Mouse (Mus musculus): ENCODE measurements around the gene Olfr1495.
A peak's percentile ranks its signal among the peaks of the same experiment; 100 is the strongest.
"Not testable (repeated sequence)": the region's sequence is repeated elsewhere in the genome, so short reads cannot be mapped to it uniquely, and the experiment has no call there.

The Olfr1495 gene

DNA sequence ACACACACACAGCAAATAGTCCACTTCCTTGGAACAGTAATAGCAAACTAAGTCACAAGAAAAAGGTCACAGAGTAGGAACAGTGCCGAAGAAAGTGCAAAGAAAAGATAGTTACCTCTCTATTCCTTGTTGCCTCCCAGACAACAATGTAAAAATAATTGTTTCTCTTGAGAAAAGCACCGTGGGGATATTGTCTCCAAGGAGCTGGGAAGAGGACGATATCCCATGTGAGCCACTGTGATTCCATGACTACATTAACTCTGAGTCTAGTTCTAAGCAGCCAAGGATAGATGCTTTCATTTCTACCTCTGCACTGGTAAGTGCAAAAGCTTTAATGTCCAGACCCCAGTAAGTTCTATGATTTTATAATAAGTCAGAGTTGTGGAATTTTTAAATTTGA, at the start of gene Olfr1495:
Olfr1495 (plus strand) TSS at position 301 of the 400 bp plus-strand sequence.
- DNase-seq (ENCODE audit: low read depth, low spot score): no peak

DNA sequence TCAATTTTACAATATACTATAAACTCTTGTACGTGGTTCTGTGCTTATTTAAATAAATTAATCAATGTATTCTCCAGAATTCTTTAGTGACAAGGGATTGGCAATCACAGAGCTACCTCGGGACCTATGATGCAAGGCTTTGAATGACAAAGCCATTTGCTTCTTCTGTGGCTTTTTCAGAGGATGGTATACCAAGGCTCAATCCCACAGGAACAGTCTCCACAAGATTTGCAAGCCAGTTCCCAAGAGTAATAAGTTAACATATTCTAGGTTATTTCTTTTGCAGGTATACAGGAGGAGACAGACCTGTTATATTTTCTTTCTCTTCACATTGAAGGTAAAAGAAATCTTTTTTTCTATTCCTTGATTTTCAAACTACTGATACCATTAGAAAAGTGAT, 41.4 kb upstream of the Olfr1495 start, which contains the start of gene Olfr1493-ps1:
Olfr1493-ps1 (plus strand) TSS at position 301 of the 400 bp plus-strand sequence.
- no peak for DNase-seq (ENCODE audit: low read depth, low spot score)

DNA sequence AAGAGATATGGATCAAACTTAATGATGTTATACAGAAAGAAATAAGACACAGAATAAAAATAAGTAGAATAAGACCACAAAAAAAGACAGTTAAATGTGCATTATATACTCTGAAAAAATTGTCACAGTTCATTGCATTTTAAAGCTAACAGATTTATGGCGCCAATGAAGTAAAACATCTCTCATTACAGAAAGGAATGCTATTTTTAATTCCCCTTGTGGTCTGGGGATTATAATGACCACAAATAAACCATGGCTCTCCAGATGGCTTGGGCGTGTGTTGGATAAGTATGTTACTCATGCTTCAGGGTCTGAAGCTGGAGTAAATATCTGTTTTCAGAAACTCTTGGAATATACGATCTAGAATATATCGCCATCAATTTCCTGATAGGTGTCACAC, 25.0 kb upstream of the Olfr1495 start, which contains the start of gene Olfr1494:
Olfr1494 (plus strand) TSS at position 301 of the 400 bp plus-strand sequence.
- DNase-seq (ENCODE audit: low read depth, low spot score): no peak

DNA sequence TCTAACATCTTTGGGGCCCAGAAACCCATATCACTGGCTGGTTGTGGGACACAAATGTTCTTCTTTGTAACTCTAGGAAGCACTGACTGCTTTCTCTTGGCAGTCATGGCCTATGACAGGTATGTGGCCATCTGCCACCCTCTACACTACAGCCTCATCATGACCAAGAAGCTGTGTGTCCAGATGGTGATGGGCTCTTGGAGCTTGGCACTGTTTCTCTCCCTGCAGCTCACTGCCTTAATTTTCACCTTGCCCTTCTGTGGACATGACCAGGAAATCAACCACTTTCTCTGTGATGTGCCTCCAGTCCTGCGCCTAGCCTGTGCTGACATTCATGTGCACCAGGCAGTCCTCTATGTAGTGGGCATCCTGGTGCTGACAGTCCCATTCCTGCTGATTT, 15.0 kb upstream of the Olfr1495 start:
- no peak for DNase-seq (ENCODE audit: low read depth, low spot score)

DNA sequence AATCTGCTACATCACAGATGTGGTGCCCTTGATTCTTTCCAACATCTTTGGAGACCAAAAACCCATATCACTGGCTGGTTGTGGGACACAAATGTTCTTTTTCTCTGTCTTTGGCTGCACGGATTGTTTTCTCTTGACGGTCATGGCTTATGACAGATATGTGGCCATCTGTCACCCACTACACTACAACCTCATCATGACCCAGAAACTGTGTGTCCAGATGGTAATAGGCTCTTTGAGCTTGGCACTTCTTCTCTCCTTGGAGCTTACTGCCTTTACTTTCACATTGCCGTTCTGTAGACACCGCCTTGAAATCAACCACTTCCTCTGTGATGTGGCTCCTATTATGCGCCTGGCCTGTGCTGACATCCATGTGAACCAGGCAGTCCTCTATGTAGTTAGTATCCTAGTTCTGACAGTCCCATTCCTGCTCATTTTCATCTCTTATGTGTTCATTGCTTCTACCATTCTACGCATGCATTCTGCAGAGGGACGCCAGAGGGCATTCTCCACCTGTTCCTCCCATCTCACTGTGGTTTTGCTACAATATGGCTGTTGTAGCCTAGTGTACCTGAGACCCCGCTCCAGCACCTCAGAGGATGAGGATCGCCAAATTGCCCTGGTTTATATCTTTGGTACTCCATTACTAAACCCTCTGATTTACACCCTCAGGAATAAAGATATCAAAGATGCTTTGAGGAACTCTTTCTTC, 4.3 kb downstream of the Olfr1495 start:
- DNase-seq (ENCODE audit: low read depth, low spot score): no peak

DNA sequence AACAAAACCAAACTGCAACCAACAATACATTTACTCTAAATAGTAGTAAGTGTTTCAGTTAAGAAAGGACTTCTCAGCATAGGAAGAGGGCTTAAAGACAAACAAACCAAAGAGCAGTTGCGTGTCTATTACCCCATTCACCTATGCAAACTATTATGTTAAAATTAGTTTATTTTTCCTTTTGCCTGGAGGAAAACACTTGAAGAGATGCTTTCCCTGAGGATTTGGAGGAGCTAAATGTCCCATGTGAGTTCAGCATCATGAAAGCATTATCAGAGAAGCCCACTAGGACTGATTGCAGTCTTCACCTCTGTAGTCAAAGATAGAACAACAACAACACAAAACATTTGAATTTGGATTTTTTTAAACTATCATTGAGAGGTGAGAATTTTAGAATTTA, 13.2 kb downstream of the Olfr1495 start, which contains the start of gene Olfr1496:
Olfr1496 (plus strand) TSS at position 301 of the 400 bp plus-strand sequence.
- DNase-seq (ENCODE audit: low read depth, low spot score): no peak

DNA sequence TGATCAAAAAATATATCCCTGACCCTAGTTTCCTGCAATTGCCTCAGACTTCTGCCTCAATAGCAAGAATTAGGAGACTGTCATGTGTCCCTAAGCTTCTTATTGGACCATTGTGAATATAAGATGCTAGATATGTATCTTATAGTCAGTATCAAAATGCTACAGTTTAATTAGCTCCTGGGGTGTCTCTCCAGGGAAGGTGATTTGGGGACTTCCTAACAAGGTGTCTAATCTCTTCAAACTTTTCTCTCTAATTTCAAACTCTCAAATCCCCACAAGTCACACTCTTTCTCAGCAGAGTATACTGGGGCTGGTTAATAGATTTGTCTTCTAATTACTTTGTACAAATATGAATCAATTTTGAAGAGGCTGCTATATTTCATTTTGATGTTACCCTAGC, 33.7 kb downstream of the Olfr1495 start, which contains the start of gene Olfr1497:
Olfr1497 (minus strand) TSS at position 101 of the 400 bp plus-strand sequence.
- no peak for DNase-seq (ENCODE audit: low read depth, low spot score)

DNA sequence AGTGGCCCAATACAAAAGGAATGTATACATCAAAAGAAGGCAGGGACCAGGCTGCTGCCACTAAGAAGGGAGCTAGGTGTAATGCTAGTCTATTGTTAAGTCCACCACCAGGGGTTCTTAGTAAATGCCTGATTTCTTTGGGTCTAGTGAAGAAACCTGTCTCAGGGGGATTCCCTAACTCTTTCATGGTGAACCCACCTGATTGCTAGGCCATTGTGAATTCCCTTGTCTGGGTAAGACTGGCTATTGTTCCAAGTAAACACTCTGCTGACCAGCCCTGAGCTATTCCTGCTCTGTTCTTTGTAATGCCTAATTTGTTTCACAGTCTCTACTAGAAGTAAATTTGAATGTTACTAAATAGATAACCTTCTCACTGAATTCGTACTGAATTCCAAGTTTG, 41.1 kb downstream of the Olfr1495 start:
- not testable (repeated sequence) for DNase-seq (ENCODE audit: low read depth, low spot score)

DNA sequence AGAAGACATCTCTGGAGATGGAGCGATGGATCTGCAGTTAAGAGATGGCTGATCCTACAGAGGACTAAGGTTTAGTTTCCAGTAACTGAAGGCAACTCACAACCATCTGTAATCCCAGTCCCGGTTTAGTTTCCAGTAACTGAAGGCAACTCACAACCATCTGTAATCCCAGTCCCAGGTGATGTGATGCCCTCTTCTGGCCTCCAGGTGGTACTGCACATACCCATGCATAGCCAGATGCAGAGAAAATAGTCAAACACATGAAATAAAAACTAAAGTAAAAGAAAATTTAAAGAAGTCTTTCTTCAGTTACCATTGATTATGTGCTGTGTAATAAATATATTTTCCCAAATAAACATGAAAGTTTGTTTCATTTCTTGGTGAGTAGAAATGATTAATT, 48.4 kb downstream of the Olfr1495 start:
- DNase-seq (ENCODE audit: low read depth, low spot score): no peak

DNA sequence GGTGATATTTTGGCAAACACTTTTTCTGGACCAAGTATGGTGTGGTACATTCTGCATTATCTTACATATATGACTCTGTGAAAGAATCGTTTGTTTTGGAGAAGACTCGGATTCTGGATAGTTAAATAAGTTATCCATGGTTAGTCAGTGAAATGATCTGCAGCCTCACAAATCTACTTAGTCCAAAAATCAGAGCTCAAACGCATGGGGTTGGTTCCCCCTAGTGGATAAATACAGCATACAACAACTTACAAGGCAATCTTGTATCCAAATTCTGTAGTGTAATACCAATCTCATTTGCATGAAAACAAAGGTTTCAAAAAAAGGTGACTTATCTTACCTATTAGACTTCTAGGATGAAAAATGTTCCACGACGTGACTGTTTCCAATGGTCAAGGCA, 54.4 kb downstream of the Olfr1495 start:
- peak; percentile 2 for DNase-seq (ENCODE audit: low read depth, low spot score)

DNA sequence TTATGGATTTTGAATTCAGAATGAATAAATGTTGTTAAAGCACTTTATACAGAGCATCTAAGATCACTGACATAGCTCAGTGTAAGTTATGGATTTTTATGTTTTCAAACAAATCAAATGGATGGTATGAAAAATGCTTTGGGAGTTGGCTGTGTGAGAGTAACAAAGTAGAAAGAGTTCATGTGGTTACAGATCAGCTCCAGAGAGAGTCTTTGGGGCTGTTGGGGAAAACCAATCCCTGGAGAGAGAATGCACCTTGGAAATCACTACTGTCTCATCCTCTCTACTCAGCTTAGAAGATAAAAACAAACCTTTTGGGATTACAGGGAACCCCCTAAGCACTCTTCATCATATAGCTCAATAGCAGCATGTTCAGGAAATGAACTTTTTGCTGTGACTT, 54.9 kb downstream of the Olfr1495 start, which contains the start of gene Olfr1499:
Olfr1499 (minus strand) TSS at position 101 of the 400 bp plus-strand sequence.
- no peak for DNase-seq (ENCODE audit: low read depth, low spot score)

Data from embryo, embryonic 11.5 days (tissue).